Mouse (Mus musculus) erythroblast, embryonic 14.5 days (primary cell): ENCODE results near the gene Brip1. TPM values are rescaled to one million over a fixed set of nuclear protein-coding genes. Genes with fewer than 3 reads are reported as not detected.

Experiments
- H3K27me3 ChIP-seq: 2 replicates; pipeline ENCODE4 v1.6.1; 2012; ENCODE audit warnings: inconsistent platforms; ENCODE audit not compliant: control insufficient read depth
- H3K36me3 ChIP-seq: 2 replicates; pipeline ENCODE4 v1.6.1; 2012; ENCODE audit warnings: mild to moderate bottlenecking, inconsistent platforms; ENCODE audit not compliant: control insufficient read depth
- H3K4me1 ChIP-seq: 2 replicates; pipeline ENCODE4 v1.6.1; 2012; ENCODE audit warnings: inconsistent platforms; ENCODE audit not compliant: control insufficient read depth
- H3K4me3 ChIP-seq: replicated peaks from 2 replicates; pipeline ENCODE3; 2012; ENCODE audit warnings: moderate library complexity, mild to moderate bottlenecking, inconsistent platforms
- H3K9me3 ChIP-seq: 2 replicates; pipeline ENCODE4 v1.6.1; 2012; ENCODE audit warnings: low read length, inconsistent platforms, mixed read lengths; ENCODE audit not compliant: control insufficient read depth
- GATA1 ChIP-seq: IDR thresholded peaks from 2 replicates; pipeline ENCODE4 v1.6.1; 2012; ENCODE audit warnings: low read length, inconsistent platforms, mixed read lengths
- TAL1 ChIP-seq: IDR thresholded peaks from 3 replicates; pipeline ENCODE4 v1.6.1; 2012; ENCODE audit warnings: low read length, inconsistent platforms, mixed read lengths
- polyA plus RNA-seq: library from polyadenylated mRNA; stranded (reverse); fragments of >175 nt; gene quantifications from 2 replicates; pipeline ENCODE4 v1.2.3, GENCODE M21; 2012

The Brip1 gene
- polyA plus RNA-seq, 1 experiment = 0.08 TPM

DNA sequence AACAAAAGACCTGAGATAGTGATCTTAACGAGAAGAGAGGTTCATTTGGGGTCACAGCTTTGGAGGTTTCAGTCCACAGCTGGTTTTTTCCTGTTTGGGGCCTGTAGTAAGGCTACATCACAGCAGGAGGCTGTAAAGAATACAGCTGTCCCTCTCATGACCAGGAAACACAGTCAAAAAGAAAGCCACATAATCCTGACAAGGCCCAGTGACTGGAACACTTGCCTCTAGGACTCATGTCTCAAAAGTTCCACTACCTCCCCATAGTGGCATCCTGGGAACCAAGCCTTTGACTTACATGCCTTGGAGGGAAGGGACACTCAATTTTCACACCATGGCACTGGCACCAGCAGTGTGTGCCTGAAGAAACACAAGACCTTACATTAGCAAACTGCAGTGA, 181.0 kb downstream of the Brip1 start:
- Histone ChIP-seq H3K36me3 (no peaks in the 10 kb centered on the region), H3K4me3 (no peak overlapping the region), H3K9me3 (no peaks in the 10 kb centered on the region), H3K4me1 (no peaks in the 10 kb centered on the region), H3K27me3 (no peaks in the 10 kb centered on the region)
- no peak for TF ChIP-seq TAL1
- no peak for TF ChIP-seq GATA1

DNA sequence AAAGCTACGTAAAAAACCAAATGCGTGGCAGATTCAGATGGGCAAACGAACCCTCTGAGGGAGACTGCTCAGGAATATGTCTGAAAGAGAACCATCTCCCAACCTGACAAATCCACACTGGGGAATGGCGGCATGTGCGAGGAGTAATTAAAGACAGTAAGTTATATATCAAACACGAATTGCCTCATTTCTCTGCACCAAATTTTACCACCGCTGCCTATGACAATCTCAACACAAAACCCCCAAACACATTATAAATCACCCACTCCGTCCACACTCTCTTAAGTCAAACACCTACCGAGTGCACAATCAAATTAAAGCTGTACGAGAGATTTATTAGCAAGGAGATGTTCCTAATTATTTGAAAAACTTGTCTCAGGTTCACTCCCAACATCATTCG, 184.8 kb downstream of the Brip1 start:
- Histone ChIP-seq H3K36me3 (no peaks in the 10 kb centered on the region), H3K9me3 (no peaks in the 10 kb centered on the region), H3K27me3 (no peaks in the 10 kb centered on the region), H3K4me3 (no peak overlapping the region), H3K4me1 (no peaks in the 10 kb centered on the region)
- TF ChIP-seq GATA1 (no peak), TAL1 (no peak)

DNA sequence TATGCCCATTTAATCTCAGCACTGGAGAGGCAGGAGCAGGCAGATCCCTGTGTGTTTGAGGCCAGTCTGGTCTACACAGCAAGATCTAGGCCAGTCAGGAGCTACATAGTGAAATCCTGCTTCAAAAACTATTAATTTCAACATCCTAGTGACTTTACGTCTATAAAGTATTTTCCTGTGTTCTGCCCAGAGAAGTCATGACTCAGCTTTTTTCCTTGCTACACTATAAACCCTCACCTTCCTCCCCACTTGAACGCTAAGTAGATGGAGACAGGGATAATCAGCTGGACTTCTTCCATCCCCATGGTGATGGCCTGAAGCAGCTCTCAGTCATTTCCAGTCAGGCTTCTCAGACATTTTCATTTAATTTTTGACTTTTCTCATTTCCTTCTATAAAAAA, 187.9 kb downstream of the Brip1 start:
- no peaks in the 10 kb centered on the region for H3K4me1 ChIP-seq
- no peaks in the 10 kb centered on the region for H3K27me3 ChIP-seq
- H3K9me3 ChIP-seq = no peaks in the 10 kb centered on the region
- no peak for TF ChIP-seq GATA1
- TF ChIP-seq TAL1 = no peak
- no peak overlapping the region for H3K4me3 ChIP-seq
- H3K36me3 ChIP-seq = no peaks in the 10 kb centered on the region

DNA sequence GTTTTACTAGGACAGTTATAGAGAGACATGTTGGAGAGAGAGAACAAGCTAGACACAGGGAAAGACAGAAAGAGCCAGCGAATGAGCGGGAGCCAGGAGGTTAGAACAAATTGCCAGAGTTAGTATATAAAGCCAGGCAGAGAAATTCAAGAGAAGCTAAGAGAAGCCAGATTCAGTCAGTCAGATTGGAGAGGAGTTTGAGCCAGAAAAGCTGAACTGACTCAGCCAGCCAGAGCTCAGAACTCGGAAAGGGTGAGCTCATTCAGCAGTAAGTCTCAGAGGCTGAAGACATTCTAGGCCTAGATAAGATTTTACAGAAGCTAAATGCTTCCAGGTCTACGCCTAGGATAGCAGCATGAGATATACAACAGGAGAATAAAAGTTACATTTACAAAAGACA, 190.5 kb downstream of the Brip1 start:
- H3K27me3 ChIP-seq = no peaks in the 10 kb centered on the region
- H3K4me3 ChIP-seq = no peak overlapping the region
- no peaks in the 10 kb centered on the region for H3K9me3 ChIP-seq
- H3K4me1 ChIP-seq = no peaks in the 10 kb centered on the region
- H3K36me3 ChIP-seq = no peaks in the 10 kb centered on the region
- TF ChIP-seq TAL1 (no peak), GATA1 (no peak)

DNA sequence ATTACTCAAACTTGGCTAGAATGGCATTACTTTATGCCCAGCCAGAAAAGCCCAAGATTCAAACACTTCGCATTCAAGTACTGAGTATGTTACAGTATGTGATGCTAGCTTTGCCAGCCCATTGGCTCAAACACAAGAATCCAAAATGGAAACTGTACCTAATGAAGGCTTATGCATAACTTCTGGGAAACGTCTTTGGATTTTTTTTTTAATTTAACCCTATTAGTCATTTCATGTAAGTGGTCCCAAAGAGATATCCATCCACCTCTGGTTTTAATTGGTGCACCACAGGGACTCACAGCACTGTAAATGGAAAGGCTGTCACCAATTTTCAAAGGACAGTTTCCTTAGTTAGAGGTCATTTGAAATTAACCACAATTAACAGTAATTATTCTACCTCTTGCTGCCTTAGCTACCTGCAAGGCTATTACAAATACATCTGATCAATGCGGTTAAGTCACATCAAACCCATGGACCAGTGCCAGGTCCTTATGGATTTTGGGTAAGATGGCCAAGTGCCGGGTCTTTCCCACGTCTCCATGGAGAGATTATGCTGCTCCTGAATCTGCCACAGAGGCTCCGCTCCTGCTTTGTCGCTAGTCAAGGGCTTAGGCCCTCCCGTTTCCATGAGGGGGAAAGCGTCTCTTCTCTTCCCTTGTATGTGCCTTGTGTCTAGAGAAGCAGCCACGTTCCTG, 192.6 kb downstream of the Brip1 start:
- H3K4me1 ChIP-seq = no peaks in the 10 kb centered on the region
- H3K27me3 ChIP-seq = no peaks in the 10 kb centered on the region
- no peaks in the 10 kb centered on the region for H3K9me3 ChIP-seq
- TF ChIP-seq GATA1 (no peak), TAL1 (no peak)
- no peaks in the 10 kb centered on the region for H3K36me3 ChIP-seq
- H3K4me3 ChIP-seq = no peak overlapping the region

Other genes with a start within 250 kb of the Brip1 start
- gene Ints2, start 56.4 kb upstream of the Brip1 start, polyA plus RNA-seq = 0.03 and 0.05 TPM in 2 replicates
- 0.34 and 0.42 TPM in 2 replicates for gene Med13, start 156.4 kb upstream of the Brip1 start, polyA plus RNA-seq